Mouse (Mus musculus): ENCODE data around the gene Nhlrc2.

Gene Nhlrc2

GRCm38 (mm10) chr19:56563469-56563868 lies 15.4 kb downstream of the Nhlrc2 start:
- no peak for DNase-seq (ENCODE audit: low spot score)

DNA sequence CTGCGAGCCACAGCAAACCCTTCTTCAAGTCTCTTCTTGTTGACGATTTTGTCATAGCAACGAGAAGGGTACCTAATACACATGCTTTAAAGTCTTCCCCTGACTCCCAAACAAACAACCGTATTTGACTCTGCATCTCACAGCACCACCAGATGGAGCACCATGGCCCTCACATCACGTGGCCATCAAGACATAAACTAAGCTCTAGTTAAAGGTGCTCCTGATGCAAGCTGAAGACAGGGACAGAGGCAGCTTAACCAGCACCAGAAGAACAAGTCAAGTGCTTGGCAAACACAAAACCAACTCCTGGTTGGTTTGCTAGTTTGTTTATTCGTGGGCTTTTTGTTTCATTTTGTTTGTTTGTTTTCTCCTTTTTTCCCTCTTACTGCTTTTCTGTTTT lies 17.3 kb downstream of the Nhlrc2 start:
- no peak for DNase-seq (ENCODE audit: low spot score)

- peak; percentile 33 for DNase-seq (ENCODE audit: low spot score)
These were observed 18.0 kb downstream of the Nhlrc2 start for GRCm38 (mm10) chr19:56566041-56566440.

- no peak for DNase-seq (ENCODE audit: low spot score)
These were observed 18.9 kb downstream of the Nhlrc2 start for GRCm38 (mm10) chr19:56566940-56567339.

- DNase-seq (ENCODE audit: low spot score): no peak
These were observed 22.7 kb downstream of the Nhlrc2 start for GRCm38 (mm10) chr19:56570781-56571180.

- no peak for DNase-seq (ENCODE audit: low spot score)
These were observed 23.2 kb downstream of the Nhlrc2 start for GRCm38 (mm10) chr19:56571234-56571633.

DNA sequence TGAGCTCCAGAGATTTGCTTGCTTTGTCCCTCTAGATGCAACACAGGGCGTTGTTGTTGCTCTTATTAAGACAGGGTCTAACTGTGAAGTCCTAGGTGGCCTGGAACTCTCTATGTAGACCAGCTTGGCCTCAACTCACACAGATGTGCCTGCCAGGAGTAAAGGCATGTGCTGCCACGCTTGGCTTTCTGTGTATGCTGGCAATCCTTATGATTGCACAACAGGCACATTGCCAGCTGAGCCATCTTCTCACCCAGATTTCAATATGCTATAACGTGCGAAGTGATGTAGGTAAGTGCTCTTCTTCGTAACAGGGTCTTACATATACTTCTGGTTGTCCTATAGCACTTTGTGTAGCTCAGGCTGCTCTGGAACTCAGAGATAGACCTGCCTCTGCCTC lies 23.9 kb downstream of the Nhlrc2 start:
- no peak for DNase-seq (ENCODE audit: low spot score)

- no peak for DNase-seq (ENCODE audit: low spot score)
These were observed 25.1 kb downstream of the Nhlrc2 start for GRCm38 (mm10) chr19:56573184-56573583.

GRCm38 (mm10) chr19:56577801-56578200 lies 29.7 kb downstream of the Nhlrc2 start:
- no peak for DNase-seq (ENCODE audit: low spot score)

- DNase-seq (ENCODE audit: low spot score): no peak
These were observed 33.9 kb downstream of the Nhlrc2 start for GRCm38 (mm10) chr19:56581981-56582380.

GRCm38 (mm10) chr19:56583785-56584184 lies 35.7 kb downstream of the Nhlrc2 start:
- DNase-seq (ENCODE audit: low spot score): no peak

GRCm38 (mm10) chr19:56584288-56584687 lies 36.2 kb downstream of the Nhlrc2 start:
- DNase-seq (ENCODE audit: low spot score): no peak

DNA sequence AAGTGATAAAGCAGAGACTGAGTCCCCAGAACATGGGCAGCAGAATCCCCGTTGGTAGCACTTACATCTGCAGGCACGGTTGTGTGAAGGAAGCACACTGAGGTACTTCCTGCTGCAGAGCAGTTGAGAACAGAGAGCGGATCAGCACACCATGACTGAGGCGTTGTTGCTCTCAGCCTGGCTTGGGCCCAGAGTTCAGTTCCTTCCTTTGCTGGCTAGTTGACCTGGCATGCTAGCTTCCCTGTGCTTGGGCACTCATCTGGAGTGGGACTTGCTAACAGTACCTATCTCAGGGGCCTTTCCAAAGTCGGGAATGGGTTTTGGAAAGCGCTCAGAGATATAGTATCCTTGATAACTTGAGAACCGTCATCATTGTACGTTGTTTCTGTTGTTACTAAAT lies 38.3 kb downstream of the Nhlrc2 start:
- no peak for DNase-seq (ENCODE audit: low spot score)

GRCm38 (mm10) chr19:56588205-56588626 lies 40.2 kb downstream of the Nhlrc2 start:
- no peak for DNase-seq (ENCODE audit: low spot score)

DNA sequence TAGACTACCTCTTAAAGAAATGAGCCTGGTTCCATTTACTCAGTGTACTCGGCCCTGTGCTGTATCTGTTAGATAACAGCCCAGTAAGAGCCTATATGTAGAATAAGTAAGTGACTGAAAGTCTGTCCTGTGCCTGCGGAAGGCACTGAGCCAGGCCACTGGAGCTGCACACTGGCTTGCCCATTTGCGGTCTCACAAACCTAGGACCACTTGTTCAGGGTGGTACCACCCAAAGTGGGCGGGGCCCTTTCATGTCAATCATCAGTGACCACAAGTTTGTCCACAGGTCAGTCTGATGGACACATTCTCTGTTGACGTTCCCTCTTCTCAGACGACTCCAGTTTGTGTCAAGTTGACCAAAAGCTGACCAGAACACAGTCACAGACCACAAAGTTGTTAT lies 40.9 kb downstream of the Nhlrc2 start:
- DNase-seq (ENCODE audit: low spot score): no peak

GRCm38 (mm10) chr19:56589455-56589854 lies 41.4 kb downstream of the Nhlrc2 start:
- DNase-seq (ENCODE audit: low spot score): no peak

DNA sequence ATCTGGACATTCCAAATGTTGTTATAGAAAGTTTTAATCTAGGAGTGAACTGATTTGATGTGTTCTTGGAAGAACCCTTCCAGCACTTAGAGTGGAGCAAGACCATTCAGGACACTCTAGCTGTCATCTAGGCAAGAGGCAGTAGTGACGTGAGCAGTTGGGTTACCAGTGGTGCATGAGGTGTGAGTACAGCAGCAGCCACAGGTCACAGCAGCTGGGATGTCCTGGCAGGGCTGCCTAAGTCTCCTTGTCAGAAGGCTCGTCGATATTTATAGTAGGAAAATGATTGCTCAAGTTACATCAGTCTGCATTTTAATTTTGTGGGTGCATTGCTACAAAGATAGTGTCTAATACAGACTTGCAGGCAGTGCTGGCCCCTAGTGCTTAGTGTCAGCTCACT lies 42.2 kb downstream of the Nhlrc2 start:
- DNase-seq (ENCODE audit: low spot score): no peak

DNA sequence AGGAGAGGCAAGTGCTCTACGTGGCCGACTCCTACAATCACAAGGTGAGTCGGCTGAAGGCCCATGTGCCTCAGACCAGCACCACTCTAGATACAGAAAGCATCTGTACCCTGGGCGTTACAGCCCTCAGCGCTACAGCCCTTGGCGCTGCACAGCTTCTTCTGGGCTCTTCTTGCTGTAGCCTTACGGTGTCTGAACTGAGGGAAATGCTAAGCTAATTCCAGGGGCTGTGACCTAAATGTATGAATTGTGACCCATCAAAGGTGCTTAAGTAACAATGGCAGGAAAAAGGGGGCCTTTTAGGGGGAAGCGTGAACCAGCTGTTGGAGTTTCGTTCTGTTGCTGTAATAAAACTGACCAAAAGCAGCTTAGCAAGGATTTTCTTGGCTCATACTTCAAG lies 44.4 kb downstream of the Nhlrc2 start:
- no peak for DNase-seq (ENCODE audit: low spot score)

DNA sequence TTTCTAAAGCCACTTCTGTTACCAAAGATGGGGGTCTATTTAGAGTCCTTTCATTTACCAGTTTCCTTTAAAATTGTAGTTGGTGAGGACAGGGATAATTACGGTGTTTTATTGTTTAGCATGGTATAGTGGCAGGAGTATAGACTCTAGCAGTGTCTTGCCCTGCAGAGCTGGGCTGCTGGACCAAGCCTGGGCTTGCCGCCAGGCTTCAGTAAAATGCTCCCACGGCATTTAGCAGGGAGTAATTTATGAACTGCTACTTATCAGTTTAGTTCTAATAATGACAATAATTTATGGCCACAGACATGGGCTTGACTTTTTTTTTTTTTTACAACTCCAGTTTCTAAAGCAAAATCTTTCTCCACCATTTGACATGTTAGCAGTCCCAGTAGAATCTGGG lies 51.9 kb downstream of the Nhlrc2 start:
- DNase-seq (ENCODE audit: low spot score): no peak

- DNase-seq (ENCODE audit: low spot score): no peak
These were observed 52.7 kb downstream of the Nhlrc2 start for GRCm38 (mm10) chr19:56600797-56601196.

- DNase-seq (ENCODE audit: low spot score): no peak
These were observed 53.9 kb downstream of the Nhlrc2 start for GRCm38 (mm10) chr19:56601901-56602347.

- DNase-seq (ENCODE audit: low spot score): no peak
These were observed 60.9 kb downstream of the Nhlrc2 start for GRCm38 (mm10) chr19:56608946-56609345.

DNA sequence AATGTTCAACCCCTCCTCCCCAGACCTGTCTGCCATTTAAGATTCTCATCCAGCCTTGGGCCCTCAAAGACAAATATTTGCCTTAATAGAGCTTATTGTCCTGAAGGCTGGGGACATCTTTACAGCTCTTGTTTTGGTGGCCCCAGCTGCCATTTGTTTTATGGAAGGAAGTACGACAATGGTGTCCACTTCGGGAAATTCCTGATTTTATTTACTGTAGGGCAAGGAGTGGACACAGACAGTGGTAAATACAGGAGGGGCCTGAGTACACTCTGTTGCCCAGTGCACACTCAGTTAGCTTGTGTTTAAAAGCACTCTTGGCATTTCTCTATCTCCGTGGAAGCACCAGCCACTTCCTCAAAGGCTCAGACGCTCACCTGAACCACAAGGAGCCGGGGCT lies 66.1 kb downstream of the Nhlrc2 start:
- DNase-seq (ENCODE audit: low spot score): no peak

GRCm38 (mm10) chr19:56618845-56619244 lies 70.8 kb downstream of the Nhlrc2 start:
- no peak for DNase-seq (ENCODE audit: low spot score)

- DNase-seq (ENCODE audit: low spot score): no peak
These were observed 71.5 kb downstream of the Nhlrc2 start for GRCm38 (mm10) chr19:56619546-56619945.
